Mouse (Mus musculus) kidney, postnatal 25 days (tissue): ENCODE measurements at regions not wholly inside any gene's neighbourhood (a gene's known extent, or its start where the extent isn't known, plus 50 kb on each side); places are given as distances from the start of the nearest gene placed in this dataset.

ENCODE experiments used
- DNase-seq, 2 experiments: peaks; one replicate each; pipeline ENCODE4 v3.0.0; 2021; ENCODE audit warnings: mixed read lengths in 2 of 2

GRCm38 (mm10) chr9:30021981-30022380, 59.0 kb upstream of the Ntm start:
- no peak for DNase-seq

- no peak for DNase-seq
Measured at GRCm38 (mm10) chr9:30025275-30025674, 62.3 kb upstream of the Ntm start.

GRCm38 (mm10) chr9:30026939-30027338, 64.0 kb upstream of the Ntm start:
- no peak for DNase-seq

- no peak for DNase-seq
Measured at GRCm38 (mm10) chr9:30040396-30040795, 77.5 kb upstream of the Ntm start.

GRCm38 (mm10) chr9:30064551-30064950, 101.6 kb upstream of the Ntm start:
- DNase-seq = no peak

- DNase-seq = no peak
Measured at GRCm38 (mm10) chr9:30067980-30068379, 105.0 kb upstream of the Ntm start.

GRCm38 (mm10) chr9:30075233-30075632, 112.3 kb upstream of the Ntm start:
- no peak for DNase-seq

GRCm38 (mm10) chr9:30076006-30076405, 113.1 kb upstream of the Ntm start:
- DNase-seq = no peak

- no peak for DNase-seq
Measured at GRCm38 (mm10) chr9:30076482-30076881, 113.5 kb upstream of the Ntm start.

GRCm38 (mm10) chr9:30101942-30102341, 139.0 kb upstream of the Ntm start:
- no peak for DNase-seq

GRCm38 (mm10) chr9:30122371-30122770, 159.4 kb upstream of the Ntm start:
- no peak for DNase-seq

GRCm38 (mm10) chr9:30129151-30129550, 166.2 kb upstream of the Ntm start:
- DNase-seq = no peak

GRCm38 (mm10) chr9:30131626-30132025, 168.7 kb upstream of the Ntm start:
- peak in 1 of 2 experiments; percentile 4 for DNase-seq

GRCm38 (mm10) chr9:30134303-30134702, 171.4 kb upstream of the Ntm start:
- DNase-seq = no peak

- peak; percentile 89 to 92 for DNase-seq
Measured at GRCm38 (mm10) chr9:30137611-30138287, 174.8 kb upstream of the Ntm start.

GRCm38 (mm10) chr9:30140188-30140587, 177.2 kb upstream of the Ntm start:
- DNase-seq = peak; percentile 89 to 90

- no peak for DNase-seq
Measured at GRCm38 (mm10) chr9:30141186-30141585, 178.2 kb upstream of the Ntm start.

- DNase-seq = no peak
Measured at GRCm38 (mm10) chr9:30142806-30143458, 180.0 kb upstream of the Ntm start.

- no peak for DNase-seq
Measured at GRCm38 (mm10) chr9:30149481-30150468, 186.8 kb upstream of the Ntm start.

GRCm38 (mm10) chr9:30151173-30151572, 188.2 kb upstream of the Ntm start:
- peak in 1 of 2 experiments; percentile 33 for DNase-seq

- peak; percentile 7 to 42 for DNase-seq
Measured at GRCm38 (mm10) chr9:30166235-30166752, 203.4 kb upstream of the Ntm start.

- DNase-seq = no peak
Measured at GRCm38 (mm10) chr9:30167223-30167622, 204.3 kb upstream of the Ntm start.

GRCm38 (mm10) chr9:30174646-30175045, 211.7 kb upstream of the Ntm start:
- peak in 1 of 2 experiments; percentile 7 for DNase-seq
